Mouse (Mus musculus): ENCODE data around the gene Cytip.
"Not testable (repeated sequence)": the region's sequence is repeated elsewhere in the genome, so short reads cannot be mapped to it uniquely, and the experiment has no call there.

Gene Cytip

GRCm38 (mm10) chr2:58160541-58161307 lies 34.6 kb downstream of the Cytip start:
- peak in 1 of 2 experiments; percentile 49 for DNase-seq

GRCm38 (mm10) chr2:58159880-58160279 lies 35.5 kb downstream of the Cytip start:
- DNase-seq, result peak; percentile 66 to 72

GRCm38 (mm10) chr2:58159121-58159520 lies 36.2 kb downstream of the Cytip start:
- peak in 1 of 2 experiments; percentile 32 for DNase-seq

- DNase-seq, result no peak
These were observed 36.8 kb downstream of the Cytip start for GRCm38 (mm10) chr2:58158539-58158938.

GRCm38 (mm10) chr2:58158107-58158506 lies 37.2 kb downstream of the Cytip start:
- DNase-seq, result no peak

- no peak for DNase-seq
These were observed 37.9 kb downstream of the Cytip start for GRCm38 (mm10) chr2:58157466-58157865.

- peak; percentile 43 to 50 for DNase-seq
These were observed 38.6 kb downstream of the Cytip start for GRCm38 (mm10) chr2:58156495-58157392.

- no peak for DNase-seq
These were observed 39.3 kb downstream of the Cytip start for GRCm38 (mm10) chr2:58156108-58156415.

GRCm38 (mm10) chr2:58155271-58156107 lies 39.8 kb downstream of the Cytip start:
- DNase-seq, result peak in 1 of 2 experiments; percentile 29

GRCm38 (mm10) chr2:58154555-58154954 lies 40.8 kb downstream of the Cytip start:
- DNase-seq, result no peak

GRCm38 (mm10) chr2:58153742-58154141 lies 41.6 kb downstream of the Cytip start:
- DNase-seq, result no peak

- no peak for DNase-seq
These were observed 45.3 kb downstream of the Cytip start for GRCm38 (mm10) chr2:58149983-58150405.

GRCm38 (mm10) chr2:58146572-58146971 lies 48.8 kb downstream of the Cytip start:
- no peak for DNase-seq

GRCm38 (mm10) chr2:58140531-58140930 lies 54.8 kb downstream of the Cytip start:
- DNase-seq, result no peak

GRCm38 (mm10) chr2:58138611-58139010 lies 56.7 kb downstream of the Cytip start:
- DNase-seq, result no peak

GRCm38 (mm10) chr2:58137676-58138075 lies 57.7 kb downstream of the Cytip start:
- peak; percentile 40 to 48 for DNase-seq

- DNase-seq, result no peak
These were observed 58.8 kb downstream of the Cytip start for GRCm38 (mm10) chr2:58136526-58136925.

GRCm38 (mm10) chr2:58135061-58135463 lies 60.3 kb downstream of the Cytip start:
- no peak for DNase-seq

- DNase-seq, result no peak
These were observed 62.7 kb downstream of the Cytip start for GRCm38 (mm10) chr2:58132597-58132996.

GRCm38 (mm10) chr2:58129903-58130302 lies 65.4 kb downstream of the Cytip start:
- no peak for DNase-seq

- no peak for DNase-seq
These were observed 84.2 kb downstream of the Cytip start for GRCm38 (mm10) chr2:58111105-58111504.

- not testable (repeated sequence) for DNase-seq
These were observed 87.4 kb downstream of the Cytip start for GRCm38 (mm10) chr2:58107887-58108286.

- no peak for DNase-seq
These were observed 88.3 kb downstream of the Cytip start for GRCm38 (mm10) chr2:58107046-58107445.

All from spleen, adult 18-20 months (tissue).